Mouse (Mus musculus) bone marrow, adult 2 months (tissue): ENCODE data around the gene Eapp. TPM values are rescaled to one million over a fixed set of nuclear protein-coding genes. Genes with fewer than 3 reads are reported as not detected.
A peak's percentile ranks its signal among the peaks of the same experiment; 100 is the strongest.

Experiments
- H3K27ac ChIP-seq: fragments of 200-500 bp; 2 replicates; pipeline ENCODE4 v1.5.1; 2012; ENCODE audit warnings: low read depth, mild to moderate bottlenecking, control low read depth, inconsistent platforms, low read length; ENCODE audit not compliant: control insufficient read depth, poor library complexity, insufficient read depth
- H3K4me1 ChIP-seq: fragments of 200-500 bp; 2 replicates; pipeline ENCODE4 v1.6.1; 2011; ENCODE audit warnings: low read length; ENCODE audit not compliant: control insufficient read depth, insufficient read depth
- H3K4me3 ChIP-seq: fragments of 200-500 bp; replicated peaks from 2 replicates; pipeline ENCODE3; 2011; ENCODE audit warnings: mild to moderate bottlenecking, low read depth, low read length, control low read depth; ENCODE audit not compliant: control insufficient read depth
- CTCF ChIP-seq: fragments of 200-500 bp; IDR thresholded peaks from 2 replicates; pipeline ENCODE4 v1.5.1; 2011; ENCODE audit warnings: low read length, control low read depth; ENCODE audit not compliant: control insufficient read depth, insufficient read depth
- POLR2A ChIP-seq: fragments of 200-500 bp; IDR thresholded peaks from 2 replicates; pipeline ENCODE4 v1.6.1; 2011; ENCODE audit warnings: low read depth, mild to moderate bottlenecking, control low read depth, low read length, borderline replicate concordance; ENCODE audit not compliant: control insufficient read depth
- WGBS: fragments of 180-500 bp; shearing (Covaris S2); methylation state at CpG from one replicate; pipeline ENCODE4 v1.1.7; 2018; 5-methylcytosine and 5-hydroxymethylcytosine counted together
- polyA plus RNA-seq: library from polyadenylated mRNA; stranded (reverse); fragments of >200 nt; gene quantifications from 2 replicates; pipeline ENCODE4 v1.2.4, GENCODE M21; 2011; ENCODE audit warnings: low replicate concordance; ENCODE audit not compliant: missing spikeins, insufficient read depth, insufficient read length

Gene Eapp
- polyA plus RNA-seq, 1 experiment = 50.9 TPM

DNA sequence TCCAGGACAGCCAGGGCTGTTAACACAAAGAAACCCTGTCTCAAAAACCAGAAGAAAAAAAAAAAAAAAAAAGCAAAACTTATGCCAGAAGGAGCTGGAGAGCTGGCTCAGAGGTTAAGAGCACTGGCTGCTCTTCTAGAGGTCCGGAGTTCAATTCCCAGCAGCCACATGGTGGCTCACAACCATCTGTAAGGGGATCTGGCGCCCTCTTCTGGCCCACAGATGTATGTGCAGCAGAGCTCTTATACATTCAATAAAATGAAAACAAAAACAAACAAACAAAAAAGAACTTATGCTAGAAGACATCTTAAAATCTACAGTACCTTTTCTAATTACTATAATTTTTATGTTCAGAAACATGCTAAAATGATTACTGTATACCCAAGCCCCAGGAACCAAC lies 50.8 kb downstream of the Eapp start:
- WGBS = 79% methylated on average over 2 of the region's 2 CpGs
- TF ChIP-seq POLR2A = no peak
- peak; percentile 48; the same call in 1 of the 2 replicates for TF ChIP-seq CTCF

DNA sequence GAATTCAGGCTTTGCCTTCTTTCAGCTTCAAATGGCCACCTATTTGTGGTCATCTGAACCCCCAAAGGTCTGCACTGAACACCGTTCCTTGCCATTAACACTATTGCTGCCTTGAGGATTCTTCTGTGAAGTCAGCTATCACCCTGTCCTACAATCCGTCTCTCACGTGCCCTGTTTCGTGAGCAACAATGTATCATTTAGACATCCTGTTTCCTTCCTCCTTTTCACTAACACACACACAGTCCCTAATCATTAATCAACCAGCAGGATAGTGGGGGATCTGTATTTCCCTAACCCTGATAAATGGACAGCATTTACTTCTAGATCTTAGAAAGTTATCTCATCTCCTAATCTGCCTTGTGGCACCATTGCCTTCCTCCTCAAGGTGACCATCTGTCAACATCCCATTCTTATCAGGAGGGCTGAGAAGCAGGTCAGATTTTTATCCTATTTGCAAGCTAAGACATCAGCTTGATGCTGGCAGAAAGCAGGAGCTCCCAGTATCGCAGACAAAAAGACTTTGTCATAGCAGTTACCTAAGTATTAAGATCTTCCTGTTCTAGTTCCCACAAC lies 52.3 kb downstream of the Eapp start:
- H3K4me3 ChIP-seq = no peak overlapping the region
- H3K4me1 ChIP-seq = no peaks in the 10 kb centered on the region
- H3K27ac ChIP-seq = no peak overlapping the region
- WGBS = 12% methylated on average over 5 of the region's 5 CpGs
- TF ChIP-seq POLR2A = no peak
- TF ChIP-seq CTCF = no peak

More for the DNA sequence above, 50.8 kb downstream of the Eapp start:
- H3K4me3 ChIP-seq = no peak overlapping the region
- H3K4me1 ChIP-seq = no peaks in the 10 kb centered on the region
- no peak overlapping the region for H3K27ac ChIP-seq

DNA sequence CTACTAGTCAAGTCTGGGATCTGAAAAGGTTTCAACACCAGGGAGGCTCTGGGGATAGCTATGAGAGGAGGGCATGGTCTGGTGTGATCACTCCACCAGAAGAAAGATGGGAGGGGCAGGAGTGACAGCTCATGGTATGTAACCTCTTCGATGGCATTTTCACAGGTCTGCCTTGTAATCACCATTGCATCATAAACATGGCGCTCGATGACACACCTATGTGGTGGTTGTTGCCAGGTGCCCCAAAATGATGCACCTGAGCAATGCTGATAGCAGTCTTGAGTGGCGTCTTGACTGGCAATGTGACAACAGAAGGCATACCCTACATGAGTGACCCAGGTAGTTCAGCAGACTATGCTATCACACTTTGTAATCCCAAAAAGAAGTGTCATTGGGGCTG lies 54.3 kb downstream of the Eapp start:
- WGBS = 89% methylated on average over 4 of the region's 4 CpGs
- no peaks in the 10 kb centered on the region; the same call in 1 of the 2 replicates for H3K4me1 ChIP-seq
- TF ChIP-seq POLR2A = no peak
- TF ChIP-seq CTCF = no peak

DNA sequence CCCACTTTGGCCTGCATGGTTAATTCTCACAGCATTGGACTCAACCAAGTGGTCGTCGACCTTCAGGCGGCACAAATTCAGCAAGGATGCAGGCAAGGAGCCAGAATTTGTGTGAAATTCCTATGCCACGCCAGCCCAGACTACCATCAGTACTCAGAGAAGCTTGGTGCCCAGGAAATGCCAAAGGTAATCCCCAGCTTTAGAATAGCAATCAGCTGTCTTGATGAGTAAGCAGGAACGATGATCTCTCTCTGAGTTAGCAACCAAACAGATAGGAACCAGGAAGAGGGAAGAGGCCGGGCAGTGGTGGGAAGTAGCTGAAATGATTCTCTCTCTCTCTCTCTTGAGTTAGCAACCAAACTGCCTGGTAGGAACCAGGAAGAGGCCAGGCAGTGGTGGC lies 55.4 kb downstream of the Eapp start:
- Histone ChIP-seq H3K27ac (no peak overlapping the region), H3K4me3 (no peak overlapping the region), H3K4me1 (no peaks in the 10 kb centered on the region; the same call in 1 of the 2 replicates)
- TF ChIP-seq CTCF (no peak), POLR2A (no peak)
- 75% methylated on average over 6 of the region's 6 CpGs for WGBS

More for the DNA sequence above, 54.3 kb downstream of the Eapp start:
- Histone ChIP-seq H3K4me3 (no peak overlapping the region), H3K27ac (no peak overlapping the region)

DNA sequence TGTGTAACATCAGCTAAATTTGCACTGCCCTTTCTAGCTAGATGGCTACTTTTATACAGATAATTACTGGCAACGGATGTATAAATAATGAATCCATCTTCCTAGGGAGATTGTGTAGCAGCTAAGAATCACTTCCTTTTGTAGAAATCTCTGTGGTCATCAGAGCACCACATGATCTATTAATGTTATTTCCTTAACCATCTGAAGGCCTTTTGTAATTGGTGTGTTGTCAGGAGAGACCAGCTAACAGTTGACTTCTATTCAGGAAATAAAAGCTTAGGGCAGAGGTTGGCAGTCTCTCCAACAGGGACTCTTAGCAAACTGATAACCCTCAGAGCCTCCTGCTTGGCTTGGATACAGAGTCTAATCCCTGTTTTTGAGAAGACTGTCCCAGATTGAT lies 58.7 kb downstream of the Eapp start:
- no peaks in the 10 kb centered on the region; the same call in 1 of the 2 replicates for H3K4me1 ChIP-seq
- WGBS = 32% methylated on average over 1 of the region's 1 CpGs
- H3K27ac ChIP-seq = no peak overlapping the region
- H3K4me3 ChIP-seq = no peak overlapping the region
- no peak for TF ChIP-seq CTCF
- TF ChIP-seq POLR2A = no peak

DNA sequence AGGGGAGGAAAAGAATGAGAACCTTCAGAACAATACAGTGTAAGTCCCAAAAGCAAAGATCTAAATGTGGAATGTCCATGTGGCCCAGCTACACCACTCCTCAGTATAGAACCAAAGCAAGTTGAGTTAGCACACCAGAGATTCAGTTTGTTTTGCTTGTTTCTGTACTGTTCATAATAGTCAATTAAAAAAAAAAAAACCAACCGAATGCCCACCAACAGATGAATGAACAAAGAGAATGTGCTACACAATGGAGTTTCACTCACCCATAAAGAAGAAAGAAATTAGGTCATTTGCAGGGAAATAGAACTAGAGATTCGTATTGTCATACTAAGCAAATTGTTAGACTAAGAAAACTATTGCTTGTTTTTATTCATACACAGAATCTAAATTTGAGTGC lies 63.6 kb downstream of the Eapp start:
- Histone ChIP-seq H3K4me1 (no peaks in the 10 kb centered on the region; the same call in 1 of the 2 replicates), H3K4me3 (no peak overlapping the region), H3K27ac (no peak overlapping the region)
- 73% methylated on average over 2 of the region's 2 CpGs for WGBS
- no peak for TF ChIP-seq POLR2A
- no peak for TF ChIP-seq CTCF

DNA sequence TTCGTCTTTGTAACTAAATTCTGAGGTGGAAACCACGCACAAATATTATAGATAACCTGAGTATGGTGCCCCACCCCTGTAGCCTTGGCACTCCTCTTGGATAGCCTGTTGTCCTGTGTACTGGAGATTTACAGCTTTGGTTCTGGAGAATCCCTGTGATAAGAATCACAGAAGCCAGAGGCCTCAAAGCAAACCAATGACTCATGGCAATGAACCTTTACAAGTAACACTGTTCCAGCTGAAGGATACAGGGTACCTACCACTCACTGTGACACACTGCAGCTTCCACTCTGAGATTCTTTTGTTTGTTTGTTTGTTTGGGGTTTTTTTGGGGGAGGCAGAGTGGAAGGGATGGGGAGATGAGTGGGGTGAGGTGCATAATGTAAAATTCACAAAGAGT lies 73.8 kb downstream of the Eapp start:
- whole genome bisulfite sequencing = 70% methylated on average over 2 of the region's 2 CpGs
- Histone ChIP-seq H3K4me1 (no peaks in the 10 kb centered on the region), H3K4me3 (no peak overlapping the region)

More for the DNA sequence above, 73.8 kb downstream of the Eapp start:
- TF ChIP-seq CTCF (no peak), POLR2A (no peak)
- H3K27ac ChIP-seq = no peak overlapping the region

Other genes starting within 250 kb of the Eapp start
- 14.8 and 28.0 TPM in 2 replicates for gene Sptssa, start 39.3 kb downstream of the Eapp start, polyA plus RNA-seq
- 17.7 and 21.1 TPM in 2 replicates for gene Snx6, start 99.8 kb upstream of the Eapp start, polyA plus RNA-seq
- gene Cfl2, start 167.0 kb upstream of the Eapp start, polyA plus RNA-seq = 16.2 and 16.6 TPM in 2 replicates